Mouse (Mus musculus): ENCODE results near the gene Thap3.

The Thap3 gene

DNA sequence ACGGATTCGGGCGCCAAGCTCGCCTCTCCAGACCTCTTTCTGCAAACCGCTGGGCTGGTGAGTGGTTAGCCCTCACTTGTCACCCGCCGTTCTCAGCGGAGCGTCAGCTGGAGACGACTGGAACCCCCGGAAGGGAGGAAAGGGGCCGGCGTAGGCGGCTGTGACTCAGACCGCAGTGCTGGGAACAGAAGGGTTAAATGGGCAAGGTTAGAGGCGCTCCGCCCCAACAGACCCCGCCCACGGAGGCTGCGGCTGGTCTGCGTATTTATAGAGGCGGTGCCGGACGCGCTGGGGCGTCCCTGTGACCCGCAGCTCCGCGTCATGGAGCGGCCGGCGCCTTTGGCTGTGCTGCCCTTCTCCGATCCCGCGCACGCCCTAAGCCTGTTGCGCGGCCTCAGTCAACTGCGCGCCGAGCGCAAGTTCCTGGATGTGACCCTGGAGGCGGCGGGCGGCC lies 19.9 kb upstream of the Thap3 start, which contains the start of gene Klhl21:
Gene Klhl21, plus strand, starts transcription at position 182 of the 454 bp plus-strand sequence.
- peak; percentile 93 for DNase-seq

DNA sequence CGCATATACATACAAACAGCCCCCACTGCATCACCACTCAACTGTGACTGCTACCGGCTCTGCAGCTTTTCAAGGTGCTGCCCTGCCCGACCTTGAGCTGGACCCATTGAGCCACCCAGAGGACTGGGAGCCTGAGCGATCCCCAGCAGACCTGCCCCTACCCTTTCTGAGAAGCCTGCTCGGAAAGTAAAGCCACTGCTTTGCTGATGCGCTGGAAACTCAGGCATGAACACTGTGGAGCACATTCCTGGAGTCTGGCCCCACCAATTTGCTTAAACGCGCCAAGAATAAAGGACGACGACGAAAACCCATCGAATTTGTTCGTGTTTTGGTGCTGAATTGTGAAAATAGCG lies 19.3 kb upstream of the Thap3 start:
- DNase-seq = peak; percentile 62

DNA sequence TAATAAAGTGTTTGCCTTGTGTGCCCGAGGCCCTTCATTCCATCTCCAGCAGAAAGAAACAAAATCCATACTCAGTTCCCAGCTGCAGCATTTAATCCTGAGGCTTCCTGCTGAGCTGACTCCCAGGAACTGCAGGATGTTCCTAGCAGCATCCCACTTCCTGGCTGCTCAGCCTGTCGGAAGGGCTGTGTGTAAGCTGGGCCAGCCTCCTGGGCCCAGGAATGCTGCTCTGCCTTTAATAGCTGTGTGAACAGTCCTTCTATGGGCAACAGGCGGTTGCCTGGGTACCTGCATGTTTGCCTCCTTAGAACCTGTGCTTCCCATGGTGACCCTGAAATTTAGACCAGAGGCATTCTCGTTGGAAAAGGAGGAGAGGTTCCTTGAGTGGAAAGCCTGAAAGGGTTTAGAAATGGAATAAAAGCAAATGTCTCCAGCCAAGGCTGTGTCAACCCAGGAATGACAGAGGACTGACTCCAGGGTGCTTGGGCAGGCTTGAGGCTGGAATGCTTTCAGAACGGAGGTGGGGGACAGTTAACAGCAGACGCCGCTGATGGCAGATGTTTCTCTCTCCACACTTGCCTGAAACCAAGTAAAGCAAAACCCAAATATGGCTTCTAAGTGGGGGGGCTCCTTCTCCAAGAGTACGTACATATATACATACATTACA lies 18.8 kb upstream of the Thap3 start:
- DNase-seq = no peak

DNA sequence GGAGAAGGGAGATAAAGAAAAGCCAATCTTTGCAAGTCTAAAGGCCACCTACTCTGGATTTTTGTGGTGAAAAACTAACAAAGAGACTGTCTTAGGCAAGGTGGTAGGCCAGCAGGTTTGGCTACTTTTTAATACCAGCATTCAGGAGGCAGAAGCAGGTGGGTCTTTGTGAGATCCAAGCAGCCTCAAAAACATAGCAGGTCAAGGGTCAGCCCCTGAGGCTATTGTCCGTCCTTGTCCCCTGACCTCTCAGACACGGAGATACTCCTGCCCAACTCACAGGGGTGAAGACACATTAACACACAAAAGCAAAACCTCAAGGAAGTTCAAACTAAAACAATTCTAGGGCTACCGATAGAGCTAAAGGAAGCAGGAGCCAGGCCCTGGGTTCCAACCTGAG lies 18.0 kb upstream of the Thap3 start:
- DNase-seq = peak; percentile 43

DNA sequence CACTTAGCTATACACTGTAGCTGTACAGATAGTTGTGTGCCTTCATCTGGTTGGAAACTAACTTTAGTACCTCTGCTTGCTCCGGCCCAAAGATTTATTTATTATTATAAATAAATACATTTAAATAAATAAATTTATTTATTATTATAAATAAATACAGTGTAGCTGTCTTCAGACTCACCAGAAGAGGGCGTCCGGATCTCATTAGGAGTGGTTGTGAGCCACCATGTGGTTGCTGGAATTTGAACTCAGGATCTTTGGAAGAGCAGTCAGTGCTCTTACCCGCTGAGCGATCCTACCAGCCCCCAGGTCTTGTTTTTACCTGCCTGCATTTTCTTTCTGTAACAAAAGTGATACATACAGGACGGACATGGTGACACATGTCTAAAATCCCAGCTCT lies 17.3 kb upstream of the Thap3 start:
- DNase-seq = no peak

DNA sequence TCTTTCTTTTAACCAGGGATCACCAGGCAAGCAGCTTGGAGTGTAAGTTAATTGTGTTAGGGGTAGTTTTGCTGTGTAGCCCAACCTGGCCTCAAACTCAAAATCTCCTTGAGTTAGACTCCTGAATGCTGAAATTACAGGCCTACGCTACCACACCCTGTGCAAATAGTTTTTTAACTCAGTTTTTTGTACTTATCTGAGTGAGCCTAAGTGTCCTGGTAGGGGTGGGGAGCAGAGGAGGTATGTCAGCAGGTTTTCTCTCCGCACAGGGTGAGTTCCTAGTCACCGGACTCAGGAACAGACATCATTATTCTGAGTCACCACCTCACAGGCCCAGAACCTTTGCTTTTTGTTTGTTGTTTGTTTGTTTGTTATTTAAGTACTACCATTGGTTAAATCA lies 13.3 kb upstream of the Thap3 start:
- no peak for DNase-seq

DNA sequence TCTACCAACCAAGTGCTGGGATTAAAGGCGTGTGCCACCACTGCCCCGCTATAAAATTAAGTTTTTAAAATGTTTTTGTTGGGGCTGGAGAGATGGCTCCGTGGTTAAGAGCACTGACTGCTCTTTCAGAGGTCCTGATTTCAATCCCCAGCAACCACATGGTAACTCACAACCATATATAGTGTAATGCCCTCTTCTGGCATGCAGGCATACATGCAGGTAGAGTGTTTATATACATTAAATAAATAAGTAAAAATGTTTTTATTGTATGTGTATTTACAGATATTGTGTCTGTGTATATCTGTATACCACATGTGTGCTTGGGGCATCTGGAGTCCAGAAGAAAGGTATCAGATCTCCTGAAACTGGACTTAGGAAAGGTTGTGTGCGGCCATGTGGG lies 12.5 kb upstream of the Thap3 start:
- DNase-seq = no peak

DNA sequence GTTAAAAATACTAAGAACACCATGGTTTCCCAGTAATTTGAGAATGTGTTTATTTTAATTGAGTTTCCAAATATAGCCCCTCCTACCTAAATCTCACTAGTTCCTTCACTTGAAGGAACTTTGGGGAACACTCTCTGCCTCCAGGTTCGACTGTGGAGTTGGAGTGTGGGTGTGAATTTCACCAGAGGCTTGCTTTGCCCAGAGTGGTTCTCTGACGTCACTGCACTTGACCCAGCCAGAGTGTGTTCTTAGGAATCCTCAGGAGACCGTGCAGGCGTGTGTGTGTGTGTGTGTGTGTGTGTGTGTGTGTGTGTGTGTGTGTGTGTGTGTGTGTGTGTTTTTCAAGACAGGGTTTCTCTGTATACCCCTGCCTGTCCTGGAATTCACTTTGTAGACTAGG lies 12.1 kb upstream of the Thap3 start:
- no peak for DNase-seq

DNA sequence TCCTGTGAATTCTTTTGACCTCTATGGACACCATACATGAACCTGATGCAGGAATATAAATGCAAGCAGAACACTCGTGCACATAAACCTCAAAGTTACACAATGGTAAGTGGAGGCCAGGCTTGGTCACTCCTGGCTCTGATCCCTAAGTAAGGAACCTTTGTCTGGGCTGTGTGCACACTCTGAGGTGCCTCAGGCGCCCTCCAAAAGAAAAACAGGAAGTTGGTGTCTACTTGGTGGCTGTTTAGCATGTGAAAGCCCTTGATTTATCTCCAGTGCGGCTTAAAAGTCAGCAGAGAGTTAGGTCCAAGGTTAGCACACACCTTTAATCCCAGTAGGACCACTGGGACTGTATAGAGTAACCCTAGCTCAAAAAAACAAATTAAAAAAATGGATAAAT lies 10.7 kb upstream of the Thap3 start:
- DNase-seq = no peak

DNA sequence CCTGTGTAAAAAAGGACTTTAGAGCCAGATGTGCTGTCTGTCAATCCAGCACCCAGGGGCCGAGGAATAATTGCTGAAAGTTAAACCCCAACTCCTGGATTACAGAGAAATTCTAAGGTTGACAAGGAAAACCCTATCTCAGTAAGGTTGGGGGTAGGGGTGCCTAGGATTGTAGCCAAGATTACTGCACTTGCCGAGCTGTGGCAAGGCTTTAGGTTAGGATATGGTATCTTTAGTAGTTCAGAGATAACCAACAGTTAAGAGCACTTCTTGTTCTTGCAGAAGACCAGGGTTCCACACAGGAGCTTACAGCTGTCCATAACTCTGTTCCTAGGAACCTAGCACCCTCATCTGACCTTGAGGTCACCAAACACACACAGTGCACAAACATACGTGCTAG lies 8.9 kb upstream of the Thap3 start:
- no peak for DNase-seq

DNA sequence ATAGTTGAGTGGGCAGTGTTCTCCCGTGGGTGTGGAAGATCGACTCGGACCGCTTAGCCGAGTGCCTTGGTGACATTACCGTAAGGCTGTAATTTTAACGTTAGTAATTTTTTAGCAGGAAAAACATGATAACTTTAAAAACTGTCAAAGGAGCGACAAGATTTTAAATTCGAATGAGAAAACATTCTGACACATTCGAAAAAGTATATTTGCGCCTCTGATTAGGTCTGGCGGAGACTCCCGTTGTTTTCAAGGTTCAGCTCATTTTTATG lies 8.1 kb upstream of the Thap3 start:
- DNase-seq = no peak

DNA sequence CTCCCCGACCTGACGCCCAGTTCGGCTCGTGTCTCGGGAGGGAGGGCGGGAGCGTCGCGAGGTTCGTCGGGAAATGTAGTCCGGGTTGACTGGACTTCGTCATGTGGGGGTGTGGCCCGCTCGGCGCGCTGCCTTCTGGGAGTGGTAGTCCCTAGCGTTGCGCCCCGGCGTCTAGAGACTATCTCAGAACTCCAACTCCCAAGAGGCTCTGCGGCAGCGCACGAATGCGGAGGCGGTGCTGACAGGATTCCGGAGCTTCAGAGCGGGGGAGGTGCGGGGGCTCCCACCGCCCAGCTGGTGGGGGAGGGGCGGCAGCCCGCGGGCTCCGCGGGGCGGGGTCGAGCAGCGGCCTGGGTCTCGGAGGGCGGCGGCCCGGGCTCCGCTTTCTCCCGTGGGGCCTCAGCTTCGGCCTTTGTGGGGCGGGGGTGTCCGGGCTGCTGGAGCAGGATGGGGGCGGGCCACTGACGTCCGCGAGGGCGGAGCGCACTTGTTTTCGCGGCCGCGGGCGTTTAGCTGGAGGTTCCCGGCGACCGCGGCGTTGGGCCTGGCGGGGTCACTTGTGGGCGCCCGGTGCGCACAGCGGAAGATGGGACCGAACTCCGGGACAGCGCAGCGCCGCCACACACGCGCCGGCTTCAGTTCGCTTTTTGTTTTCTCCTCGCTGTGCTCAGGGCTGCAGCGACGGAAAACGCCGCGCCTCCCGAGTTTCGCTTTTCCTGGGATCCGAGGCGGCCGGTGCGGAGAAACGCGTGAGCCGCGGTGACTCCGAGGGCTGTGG lies 7.6 kb upstream of the Thap3 start, which contains the start of gene Phf13:
Gene Phf13, minus strand, starts transcription at position 86 of the 778 bp plus-strand sequence.
- peak; percentile 99 for DNase-seq

DNA sequence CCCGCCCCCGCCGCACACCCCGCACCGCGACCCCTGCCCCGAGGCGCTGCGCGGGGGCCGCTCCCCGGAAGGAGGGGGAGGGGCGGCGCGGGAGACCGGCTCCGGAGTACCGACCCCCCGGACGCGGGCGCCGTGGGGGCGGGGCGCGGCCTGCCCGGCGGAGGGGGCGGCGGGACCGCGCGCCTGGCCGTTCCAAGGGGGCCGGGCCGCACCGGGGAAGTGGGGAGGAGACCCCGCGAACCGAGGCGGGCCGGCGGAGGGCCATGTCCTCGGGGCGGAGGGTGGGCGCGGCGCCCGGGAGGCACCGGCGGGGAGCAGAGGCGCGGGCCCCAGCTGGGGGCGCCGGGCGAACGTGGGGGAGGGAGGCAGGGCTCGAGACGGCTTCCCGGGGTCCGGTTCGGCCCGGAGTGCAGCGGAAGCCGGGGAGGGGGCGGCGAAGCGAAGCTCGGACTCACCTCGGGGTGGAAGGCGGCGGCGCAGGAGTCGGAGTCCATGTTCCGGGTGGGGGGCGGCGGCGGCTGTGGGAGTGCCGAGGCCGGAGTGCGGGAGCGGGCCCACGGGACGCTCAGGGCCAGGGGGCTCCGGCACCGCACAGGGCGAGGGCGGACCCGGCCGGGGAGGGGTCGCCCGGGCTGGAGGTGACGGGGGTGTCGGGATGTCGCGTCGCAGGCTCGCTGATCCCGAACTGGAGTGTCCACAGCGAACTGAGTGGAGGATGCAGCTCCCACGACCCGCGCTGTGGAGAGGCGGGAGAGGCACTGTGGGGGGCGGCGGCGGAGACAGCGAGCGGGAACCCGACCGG lies 6.8 kb upstream of the Thap3 start:
- DNase-seq = peak; percentile 75

DNA sequence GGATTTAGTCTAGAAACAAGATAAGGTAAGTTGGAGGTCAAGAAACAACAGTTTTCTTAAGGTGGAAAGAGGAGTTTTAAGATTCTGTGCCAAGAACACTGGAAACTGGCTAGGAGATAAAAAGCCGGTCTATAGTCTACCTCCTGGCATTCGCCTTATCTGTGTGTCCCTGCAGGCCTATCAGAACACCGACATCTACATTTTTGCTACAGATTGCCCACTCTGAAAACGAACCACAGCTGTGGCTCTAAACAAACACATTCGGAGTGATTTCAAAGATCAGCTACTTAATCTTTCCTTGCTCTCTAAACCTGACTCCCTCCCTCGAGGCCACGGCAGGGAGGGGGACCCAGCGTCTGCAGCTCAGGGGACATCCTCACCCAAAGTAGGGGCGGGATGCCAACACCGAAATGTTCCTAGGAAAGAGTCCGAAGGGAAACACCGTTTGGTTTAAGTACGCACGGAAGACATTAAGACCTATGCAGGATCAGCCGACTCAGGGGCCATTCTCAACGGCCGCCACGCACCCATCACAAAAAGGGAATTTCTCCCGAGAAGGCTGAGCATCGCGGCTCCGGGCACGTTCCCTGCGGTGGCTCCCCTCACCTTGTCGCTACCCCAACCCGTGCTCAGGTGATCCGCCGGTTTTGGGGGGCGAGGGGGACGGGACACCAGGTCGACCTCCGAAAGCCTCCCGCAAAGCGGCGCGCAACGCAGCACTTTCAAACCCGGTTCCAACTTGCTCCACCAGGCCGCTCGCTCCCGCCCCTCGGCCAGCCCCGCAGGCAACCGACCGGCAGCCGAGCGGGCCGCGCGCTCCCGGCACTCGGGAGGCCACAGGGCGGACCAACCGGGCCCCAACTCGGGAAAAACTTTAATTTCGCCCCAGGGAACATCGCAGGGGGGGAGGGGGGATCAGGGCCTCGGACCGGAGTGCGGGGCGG lies 5.7 kb upstream of the Thap3 start:
- no peak for DNase-seq

DNA sequence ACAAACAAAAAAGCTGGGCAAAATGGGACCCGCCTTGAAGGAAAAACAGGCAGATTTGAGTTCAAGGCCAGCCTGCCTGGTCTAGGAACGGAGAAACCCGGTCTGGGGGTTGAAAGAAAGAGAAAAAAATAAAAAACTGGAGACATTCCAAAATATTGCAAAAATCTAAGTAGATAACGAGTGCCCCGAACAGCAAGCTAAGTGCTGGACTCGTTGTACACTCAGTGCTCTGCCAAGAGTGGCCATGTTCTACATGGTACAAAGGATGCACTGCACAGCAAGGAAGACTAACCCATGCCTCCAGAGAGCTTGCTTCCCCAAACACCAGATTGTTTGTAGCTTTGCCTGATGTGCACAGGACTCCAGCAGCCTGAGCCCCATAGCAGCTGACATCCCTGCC lies 4.2 kb upstream of the Thap3 start:
- no peak for DNase-seq

DNA sequence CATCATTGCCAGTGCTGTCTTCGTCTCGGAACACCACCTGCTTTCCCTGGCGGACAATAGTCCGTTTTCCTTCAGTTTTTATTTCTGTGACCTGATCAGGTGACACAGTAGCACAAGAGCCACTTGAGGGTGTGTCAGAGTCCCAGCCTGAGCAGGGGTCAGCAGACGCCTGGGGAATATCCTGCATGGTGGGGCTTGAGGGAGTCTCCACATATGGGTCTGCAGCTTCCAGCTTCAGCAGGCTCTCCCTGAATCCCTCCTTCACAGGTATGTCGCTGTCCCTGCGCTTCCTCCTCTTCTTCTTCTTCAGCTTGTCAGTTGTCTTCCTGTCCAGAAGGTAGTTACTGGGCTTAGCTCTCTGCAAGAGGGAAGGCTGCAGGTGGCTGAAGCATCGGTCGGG lies 3.3 kb upstream of the Thap3 start:
- no peak for DNase-seq

DNA sequence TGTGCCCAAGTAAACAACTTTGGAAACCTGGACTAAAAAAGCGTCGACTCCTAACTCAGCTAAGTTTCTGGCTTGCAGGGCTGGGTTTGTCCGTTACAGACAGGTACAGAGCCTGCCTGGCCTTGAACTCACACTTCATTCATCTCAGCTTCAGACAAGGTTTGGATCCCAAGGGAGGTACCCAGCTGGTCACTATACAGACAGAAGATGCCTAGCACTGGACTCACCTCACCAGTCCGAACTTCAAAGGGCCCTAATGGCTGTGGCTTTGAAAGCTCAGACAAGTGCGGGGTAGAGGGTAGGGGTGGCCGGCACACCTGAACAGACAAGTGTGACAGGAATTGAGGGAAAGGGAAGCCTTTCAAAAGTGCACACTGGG lies 302 bp upstream of the Thap3 start:
- DNase-seq = peak; percentile 56

DNA sequence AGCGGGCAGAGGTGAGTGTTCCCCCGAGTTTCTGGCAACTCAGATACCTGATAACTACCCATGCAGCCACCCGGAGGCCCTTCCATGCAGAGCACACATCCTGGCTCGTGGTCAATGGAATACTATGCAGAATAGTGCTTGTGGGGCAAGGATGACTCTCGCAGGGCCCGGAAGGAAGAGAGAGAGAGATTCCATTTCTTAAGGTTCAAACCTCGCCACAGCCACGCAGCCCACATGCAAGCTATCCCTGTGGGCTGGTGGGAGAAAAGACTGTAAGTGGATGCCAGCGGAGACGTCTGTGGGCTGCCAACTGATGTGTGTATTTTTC lies 819 bp downstream of the Thap3 start:
- no peak for DNase-seq

DNA sequence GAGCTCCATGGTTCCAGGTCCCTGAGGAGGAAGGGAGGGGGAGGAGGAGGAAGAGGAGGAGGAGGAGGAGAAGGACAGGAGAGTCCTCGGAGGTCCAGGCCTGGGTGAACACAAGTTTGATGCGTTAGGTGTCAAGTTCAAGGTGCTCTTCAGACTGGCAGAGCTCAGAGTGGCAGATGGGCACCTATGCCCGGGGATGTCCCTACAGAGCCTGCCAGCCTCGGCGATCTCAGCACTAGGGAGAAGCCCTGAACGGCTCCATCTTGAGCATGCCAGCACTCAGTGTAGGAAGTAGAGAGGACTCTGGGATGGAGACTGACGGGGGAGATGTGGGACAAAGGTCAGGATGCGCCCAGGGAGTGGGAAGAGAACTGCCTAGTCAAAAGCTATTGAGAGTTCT lies 2.1 kb downstream of the Thap3 start:
- no peak for DNase-seq

DNA sequence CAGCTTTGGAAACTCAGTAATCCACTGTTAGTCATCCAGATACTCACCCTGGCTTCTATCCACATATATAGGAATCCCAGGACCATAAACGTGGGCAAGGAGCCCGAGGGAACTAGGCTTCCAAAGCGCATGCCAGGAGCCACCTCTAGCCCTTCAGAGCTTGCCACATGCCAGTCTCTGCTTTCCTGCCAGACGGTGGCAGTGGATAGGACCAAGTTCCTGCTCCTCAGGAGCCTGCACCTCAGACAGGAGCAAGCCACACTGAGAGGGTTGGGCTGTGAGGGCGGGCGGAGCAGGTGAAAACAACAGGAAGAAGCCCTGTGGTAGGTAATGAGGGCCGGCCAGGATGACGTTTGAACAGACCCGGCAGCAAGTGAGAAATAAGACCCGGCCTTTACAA lies 2.9 kb downstream of the Thap3 start:
- peak; percentile 77 for DNase-seq

DNA sequence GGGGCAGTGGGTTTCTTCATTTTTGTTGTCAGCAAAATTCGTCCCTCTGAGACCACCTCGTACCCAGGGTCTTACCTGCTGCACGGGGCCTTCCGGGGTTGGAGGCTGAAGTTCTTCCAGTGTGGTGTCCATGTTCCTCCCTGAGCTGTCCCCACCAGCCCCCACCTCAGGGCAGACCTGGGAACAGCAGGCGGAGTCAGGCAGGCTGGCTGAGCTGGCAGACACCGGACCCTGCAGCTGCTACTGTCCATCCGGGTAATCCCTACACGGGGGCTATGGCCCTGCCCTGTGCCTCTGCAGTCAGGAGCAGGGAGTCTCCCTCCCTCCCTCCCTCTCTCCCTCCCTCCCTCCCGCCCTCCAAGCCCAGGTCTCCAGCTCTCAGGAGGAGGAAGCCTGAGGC lies 5.2 kb downstream of the Thap3 start:
- no peak for DNase-seq

DNA sequence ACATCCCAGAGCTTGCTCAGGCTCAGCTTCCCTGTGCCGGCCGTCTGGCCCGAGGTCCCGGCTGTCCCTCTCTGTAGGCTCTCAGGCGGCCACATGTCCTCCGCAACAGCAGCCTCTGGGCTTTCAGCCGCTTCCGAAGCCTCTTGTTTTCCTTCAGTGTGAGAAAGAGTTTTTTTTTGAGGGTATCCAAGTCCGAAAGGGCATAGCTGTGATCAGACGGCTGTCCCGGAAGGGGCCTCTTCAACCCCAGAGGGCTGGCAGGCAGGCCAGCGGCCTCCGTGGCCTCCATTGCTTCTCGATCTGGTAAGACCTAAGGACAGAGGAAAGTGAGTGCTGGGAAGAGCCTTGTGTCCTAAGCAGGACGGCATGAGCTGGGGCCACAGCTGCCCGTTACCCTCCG lies 5.8 kb downstream of the Thap3 start:
- no peak for DNase-seq

DNA sequence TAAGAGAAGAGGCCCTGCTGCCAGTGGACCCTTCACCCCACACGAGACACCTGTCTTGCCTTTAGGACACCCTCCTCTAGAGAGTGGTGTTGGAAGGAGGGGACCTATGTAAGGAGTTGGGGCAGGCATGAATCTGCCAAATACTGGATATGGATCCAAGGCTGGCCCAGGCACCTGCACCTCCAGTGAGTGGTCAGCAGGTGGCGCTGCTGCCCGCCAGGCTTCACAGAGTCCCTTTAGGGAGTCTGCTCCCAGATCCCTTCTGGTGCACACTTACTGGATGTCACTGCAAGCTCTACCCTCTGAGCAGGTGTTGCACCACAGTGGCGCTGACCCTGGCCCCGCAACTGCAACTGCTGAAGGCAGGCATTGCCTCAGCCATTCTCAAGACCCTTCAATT lies 7.4 kb downstream of the Thap3 start:
- DNase-seq = peak; percentile 88
